Mouse (Mus musculus) CH12.LX (cell line): ENCODE data around the gene Pxmp4. TPM values are rescaled to one million over a fixed set of nuclear protein-coding genes. Genes with fewer than 3 reads are reported as not detected.

Source experiments
- DNase-seq: peaks from one replicate; pipeline ENCODE4 v3.0.0-alpha.2; 2013; ENCODE audit errors: extremely low read depth
- H3K27ac ChIP-seq: 2 replicates; pipeline ENCODE4 v1.5.1; 2012; ENCODE audit warnings: low read depth, mild to moderate bottlenecking, control low read depth, moderate library complexity; ENCODE audit not compliant: insufficient read depth
- H3K27me3 ChIP-seq: replicated peaks from 2 replicates; pipeline ENCODE3; 2012; ENCODE audit warnings: inconsistent platforms
- H3K36me3 ChIP-seq, 2 experiments: replicated peaks in 1 of 2; 2 replicates each; pipeline versions ENCODE3 to v1.6.1; 2012; ENCODE audit warnings: inconsistent platforms in 1 of 2, low read length in 1 of 2, mild to moderate bottlenecking in 1 of 2, mixed read lengths in 1 of 2, moderate library complexity in 1 of 2; ENCODE audit not compliant: control insufficient read depth in 1 of 2, insufficient read depth in 1 of 2
- H3K4me1 ChIP-seq, 2 experiments: 2 replicates each; pipeline ENCODE4 v1.6.1; 2012; ENCODE audit warnings: inconsistent platforms in 1 of 2, moderate library complexity in 1 of 2; ENCODE audit not compliant: insufficient read depth in 2 of 2, control insufficient read depth in 1 of 2
- H3K4me2 ChIP-seq: 2 replicates; pipeline ENCODE4 v1.6.1; 2012; ENCODE audit warnings: low read depth, mild to moderate bottlenecking, control low read depth; ENCODE audit not compliant: poor library complexity, insufficient read depth, severe bottlenecking
- H3K4me3 ChIP-seq, 3 experiments: fragments of 150-350 bp in 1 of 3; sonication (generic) in 1 of 3; replicated peaks in 1 of 3; 2 replicates each; pipeline versions ENCODE3 to v1.5.1; 2011 to 2012; ENCODE audit warnings: low read depth in 2 of 3, low read length in 2 of 3, mild to moderate bottlenecking in 2 of 3, moderate library complexity in 2 of 3, control low read depth in 1 of 3, improper control_type of control experiment in 1 of 3, inconsistent platforms in 1 of 3, mixed read lengths in 1 of 3; ENCODE audit not compliant: poor library complexity in 1 of 3
- H3K79me2 ChIP-seq: replicated peaks from 2 replicates; pipeline ENCODE4 v1.6.1; 2012; ENCODE audit warnings: mild to moderate bottlenecking, moderate library complexity; ENCODE audit not compliant: control insufficient read depth, poor library complexity, insufficient read depth, severe bottlenecking; ENCODE audit errors: extremely low read depth
- H3K9ac ChIP-seq: 2 replicates; pipeline ENCODE4 v1.6.1; 2012; ENCODE audit warnings: low read depth, mild to moderate bottlenecking, control low read depth, moderate library complexity; ENCODE audit not compliant: insufficient read depth
- H3K9me3 ChIP-seq: replicated peaks from 2 replicates; pipeline ENCODE3; 2012; ENCODE audit warnings: low read length, inconsistent platforms, mixed read lengths
- CHD1 ChIP-seq: IDR thresholded peaks from 2 replicates; pipeline ENCODE4 v1.6.1; 2012; ENCODE audit warnings: low read depth, low read length, improper control_type of control experiment, inconsistent platforms
- CTCF ChIP-seq, 2 experiments: IDR thresholded peaks in 1 of 2; conservative IDR thresholded peaks in 1 of 2; 2 replicates each; pipeline ENCODE4 v1.5.1; 2011 to 2012; ENCODE audit warnings: low read depth in 2 of 2, low read length in 2 of 2, improper control_type of control experiment in 1 of 2, inconsistent platforms in 1 of 2, mild to moderate bottlenecking in 1 of 2, moderate library complexity in 1 of 2
- E2F4 ChIP-seq: IDR thresholded peaks from 2 replicates; pipeline ENCODE4 v1.6.1; 2011; ENCODE audit warnings: low read depth, low read length, improper control_type of control experiment; ENCODE audit not compliant: insufficient replicate concordance
- EP300 ChIP-seq: IDR thresholded peaks from 2 replicates; pipeline ENCODE4 v1.6.1; 2011; ENCODE audit warnings: low read length, improper control_type of control experiment
- GABPA ChIP-seq: IDR thresholded peaks from 2 replicates; pipeline ENCODE4 v1.6.1; 2012; ENCODE audit warnings: low read depth, low read length, improper control_type of control experiment, inconsistent platforms; ENCODE audit not compliant: insufficient replicate concordance
- HCFC1 ChIP-seq: IDR thresholded peaks from 2 replicates; pipeline ENCODE4 v1.6.1; 2012; ENCODE audit warnings: low read depth, mild to moderate bottlenecking, inconsistent platforms, low read length, improper control_type of control experiment
- IRF4 ChIP-seq: IDR thresholded peaks from 2 replicates; pipeline ENCODE4 v1.6.1; 2014; ENCODE audit warnings: low read depth, mild to moderate bottlenecking, inconsistent platforms, low read length, improper control_type of control experiment
- JUN ChIP-seq: IDR thresholded peaks from 2 replicates; pipeline ENCODE4 v1.6.1; 2011; ENCODE audit warnings: low read depth, mild to moderate bottlenecking, low read length, improper control_type of control experiment, moderate library complexity; ENCODE audit not compliant: insufficient read depth
- KAT2A ChIP-seq: IDR thresholded peaks from 2 replicates; pipeline ENCODE4 v1.6.1; 2012; ENCODE audit warnings: low read length, improper control_type of control experiment, inconsistent platforms; ENCODE audit not compliant: insufficient replicate concordance
- MAFK ChIP-seq: IDR thresholded peaks from 2 replicates; pipeline ENCODE4 v1.6.1; 2011; ENCODE audit warnings: low read length, improper control_type of control experiment; ENCODE audit not compliant: insufficient replicate concordance
- MYC ChIP-seq: IDR thresholded peaks from 2 replicates; pipeline ENCODE4 v1.6.1; 2011; ENCODE audit warnings: low read depth, mild to moderate bottlenecking, improper control_type of control experiment, low read length
- PAX5 ChIP-seq: IDR thresholded peaks from 2 replicates; pipeline ENCODE4 v1.6.1; 2012; ENCODE audit warnings: low read length, inconsistent platforms, mixed read lengths
- POLR2A ChIP-seq: IDR thresholded peaks from 2 replicates; pipeline ENCODE4 v1.6.1; 2011; ENCODE audit warnings: low read depth, mild to moderate bottlenecking, improper control_type of control experiment, low read length
- POLR2AphosphoS2 ChIP-seq: IDR thresholded peaks from 2 replicates; pipeline ENCODE4 v1.6.1; 2011; ENCODE audit warnings: low read depth, low read length, improper control_type of control experiment
- SIN3A ChIP-seq: IDR thresholded peaks from 2 replicates; pipeline ENCODE4 v1.6.1; 2012; ENCODE audit warnings: low read length, improper control_type of control experiment, inconsistent platforms
- SMC3 ChIP-seq: IDR thresholded peaks from 2 replicates; pipeline ENCODE4 v1.6.1; 2011; ENCODE audit warnings: low read depth, low read length, improper control_type of control experiment
- UBTF ChIP-seq: IDR thresholded peaks from 2 replicates; pipeline ENCODE4 v1.6.1; 2012; ENCODE audit warnings: low read depth, mild to moderate bottlenecking, inconsistent platforms, low read length, improper control_type of control experiment, moderate library complexity
- USF1 ChIP-seq: IDR thresholded peaks from 2 replicates; pipeline ENCODE4 v1.6.1; 2014; ENCODE audit warnings: low read depth, mild to moderate bottlenecking, inconsistent platforms, low read length, improper control_type of control experiment
- USF2 ChIP-seq: conservative IDR thresholded peaks from 2 replicates; pipeline ENCODE4 v1.6.1; 2011; ENCODE audit warnings: low read depth, low read length, improper control_type of control experiment
- ZC3H11A ChIP-seq: IDR thresholded peaks from 2 replicates; pipeline ENCODE4 v1.6.1; 2012; ENCODE audit warnings: low read depth, mild to moderate bottlenecking, inconsistent platforms, low read length, improper control_type of control experiment
- ZMIZ1 ChIP-seq: IDR thresholded peaks from 2 replicates; pipeline ENCODE4 v1.6.1; 2012; ENCODE audit warnings: low read depth, mild to moderate bottlenecking, inconsistent platforms, low read length, improper control_type of control experiment
- dilution Hi-C: fragments of 300-500 bp; cut with MboI; formaldehyde crosslinking; loops from 2 replicates; pipeline ENCODE4 v1.14.3; 2020; ENCODE audit warnings: low sequenced_read_pairs; ENCODE audit not compliant: extremely low pct_unique_long_range_greater_than_20kb, extremely low pct_ligation_motif_present
- in situ Hi-C: fragments of 300-500 bp; cut with MboI; formaldehyde crosslinking; loops from 3 replicates; pipeline ENCODE4 v1.14.3; 2019; ENCODE audit warnings: low sequenced_read_pairs, low pct_ligation_motif_present, low pct_unique_long_range_greater_than_20kb, mixed read lengths
- polyA plus RNA-seq: library from polyadenylated mRNA; unstranded; fragments of >175 nt; gene quantifications from 2 replicates; pipeline ENCODE4 v1.2.1, GENCODE M21; 2012; ENCODE audit warnings: low read depth; ENCODE audit not compliant: insufficient read length
- total RNA-seq, 2 experiments: library from RNA; depleted of rRNA; stranded (reverse); fragments of 300-350 nt in 1 of 2; fragments of >200 nt in 1 of 2; gene quantifications; 2 replicates each; pipeline ENCODE4 v1.2.3; 2012 to 2014

The Pxmp4 gene
- total and polyA plus RNA-seq, 3 experiments, result 6.0 to 9.4 (median 7.6) TPM

GRCm38 (mm10) chr2:154597399-154597798 lies 6.1 kb downstream of the Pxmp4 start:
- Histone ChIP-seq H3K4me3 (no peak overlapping the region), H3K27ac (no peak overlapping the region), H3K27me3 (no peaks in the 10 kb centered on the region), H3K9ac (no peak overlapping the region), H3K79me2 (no peaks in the 10 kb centered on the region), H3K36me3 (peaks cover 2 to 18% of the 10 kb centered on the region in 2 experiments), H3K9me3 (no peaks in the 10 kb centered on the region), H3K4me1 (peaks cover 11 to 18% of the 10 kb centered on the region in 2 experiments), H3K4me2 (no peak overlapping the region)
- in situ Hi-C loops, result no loop called here
- dilution Hi-C loops, result no loop called here
- peak; percentile 34 for DNase-seq
- TF ChIP-seq JUN (no peak), USF1 (no peak), IRF4 (peak; percentile 75; the same call in 1 of the 2 replicates), GABPA (no peak), ZC3H11A (no peak), USF2 (no peak), SIN3A (0 out of 2 replicates have a peak, but pooled peaks have one; percentile 18), HCFC1 (no peak), EP300 (peak; percentile 54)

GRCm38 (mm10) chr2:154595775-154596174 lies 7.7 kb downstream of the Pxmp4 start:
- H3K9ac ChIP-seq, result no peak overlapping the region
- H3K36me3 ChIP-seq, result peaks cover 2 to 20% of the 10 kb centered on the region in 2 experiments
- no peak overlapping the region for H3K4me2 ChIP-seq
- no peak overlapping the region for H3K27ac ChIP-seq
- peaks cover 9 to 17% of the 10 kb centered on the region in 2 experiments for H3K4me1 ChIP-seq
- no peak overlapping the region for H3K4me3 ChIP-seq
- dilution Hi-C loops, result no loop called here
- H3K27me3 ChIP-seq, result no peaks in the 10 kb centered on the region
- DNase-seq, result no peak
- no peaks in the 10 kb centered on the region for H3K79me2 ChIP-seq
- in situ Hi-C loops, result no loop called here
- H3K9me3 ChIP-seq, result no peaks in the 10 kb centered on the region
- TF ChIP-seq GABPA (no peak), CHD1 (no peak), SMC3 (no peak), IRF4 (no peak), POLR2AphosphoS2 (no peak), KAT2A (no peak), MYC (no peak), SIN3A (no peak), E2F4 (no peak), ZMIZ1 (no peak), HCFC1 (no peak), JUN (no peak), MAFK (no peak), CTCF (conservative IDR thresholded peaks at IDR 0.05 in 1 of 2, IDR thresholded peaks at IDR 0.05 in 1 of 2; ENCODE audit: low read depth in 2 of 2, low read length in 2 of 2) (no peak), POLR2A (no peak), UBTF (no peak), USF2 (no peak), PAX5 (no peak)
- TF ChIP-seq, all 38 proteins: peak for 0
